In genomic region chr9:48181300-48181699, GRCm38 (mm10) we compare ENCODE assay signal across 13 mouse cellular contexts.
"Had no signal": no experiment of that assay in that cellular context is flagged by ENCODE, and none has a peak within 500 bp of the region (broad histone marks: within the 10 kb centered on the region; RNA-seq: fewer than 3 reads in every experiment).

No protein-coding gene starts in this region.

- H3K4me3 ChIP-seq: limb, embryonic 13.5 days; midbrain, embryonic 10.5 days; myocyte; neural tube, embryonic 15.5 days had no signal

- DNase-seq: kidney, adult 8-10 months; kidney, postnatal 25 days; lung, adult 2 months; lung, postnatal 4 days; midbrain, embryonic 14.5 days; spleen, adult 18-20 months; thymus, adult 2 months; thymus, postnatal 25 days had no signal

- H3K27ac ChIP-seq: limb, embryonic 13.5 days; liver, embryonic 14.5 days; midbrain, embryonic 10.5 days; neural tube, embryonic 15.5 days had no signal
